Mouse (Mus musculus) neural tube, embryonic 11.5 days (tissue): ENCODE data around the gene Six2. TPM values are rescaled to one million over a fixed set of nuclear protein-coding genes. Genes with fewer than 3 reads are reported as not detected.
A peak's percentile ranks its signal among the peaks of the same experiment; 100 is the strongest.
"Not testable (repeated sequence)": the region's sequence is repeated elsewhere in the genome, so short reads cannot be mapped to it uniquely, and the experiment has no call there.

Experiments used
- ATAC-seq: fragments of 200-750 bp; cut with Nextera tagmentation; 2 replicates; pipeline ENCODE4 v1.8.0; 2017; ENCODE audit warnings: moderate number of reproducible peaks, mild to moderate bottlenecking, moderate TSS enrichment, moderate library complexity; ENCODE audit not compliant: insufficient read depth, low FRiP score, low TSS enrichment
- DNase-seq: peaks from one replicate; pipeline ENCODE4 v3.0.0-alpha.2; 2015; ENCODE audit warnings: low spot score
- H3K27ac ChIP-seq: fragments of 300-500 bp; sonication (generic); 2 replicates; pipeline ENCODE4 v1.5.1; 2014; ENCODE audit warnings: low read depth, mild to moderate bottlenecking, low read length
- H3K27me3 ChIP-seq: fragments of 300-500 bp; sonication (generic); 2 replicates; pipeline ENCODE4 v1.6.1; 2014; ENCODE audit warnings: mild to moderate bottlenecking, low read length, mixed read lengths; ENCODE audit not compliant: control insufficient read depth, insufficient read depth
- H3K36me3 ChIP-seq: fragments of 300-500 bp; sonication (generic); 2 replicates; pipeline ENCODE4 v1.6.1; 2014; ENCODE audit warnings: mild to moderate bottlenecking, low read length, moderate library complexity, mixed read lengths; ENCODE audit not compliant: control insufficient read depth, insufficient read depth
- H3K4me1 ChIP-seq: fragments of 300-500 bp; sonication (generic); 2 replicates; pipeline ENCODE4 v1.6.1; 2014; ENCODE audit warnings: low read length, mixed read lengths; ENCODE audit not compliant: control insufficient read depth, insufficient read depth
- H3K4me2 ChIP-seq: fragments of 300-500 bp; sonication (generic); 2 replicates; pipeline ENCODE4 v1.6.1; 2014; ENCODE audit warnings: low read depth, mild to moderate bottlenecking, moderate library complexity
- H3K4me3 ChIP-seq: fragments of 300-500 bp; sonication (generic); 2 replicates; pipeline ENCODE4 v1.5.1; 2014; ENCODE audit warnings: low read depth, low read length
- H3K9ac ChIP-seq: fragments of 300-500 bp; sonication (generic); 2 replicates; pipeline ENCODE4 v1.6.1; 2014; ENCODE audit warnings: mild to moderate bottlenecking, low read length
- H3K9me3 ChIP-seq: fragments of 300-500 bp; sonication (generic); 2 replicates; pipeline ENCODE4 v1.6.1; 2016; ENCODE audit warnings: low read length; ENCODE audit not compliant: control insufficient read depth
- WGBS: fragments of 180-500 bp; shearing (Covaris S2); extraction: QIAGEN DNeasy Blood & Tissue Kit; methylation state at CpG from one replicate; pipeline ENCODE4 v1.1.7; 2014; 5-methylcytosine and 5-hydroxymethylcytosine counted together
- polyA plus RNA-seq: library from polyadenylated mRNA; unstranded; fragments of >200 nt; fragmentation: Nextera tagmentation; extraction: Ambion mirVana; gene quantifications from 2 replicates; pipeline ENCODE4 v1.2.1, GENCODE M21; 2014

Gene Six2
- polyA plus RNA-seq, 1 experiment from 2014 or later = 1.5 TPM

DNA sequence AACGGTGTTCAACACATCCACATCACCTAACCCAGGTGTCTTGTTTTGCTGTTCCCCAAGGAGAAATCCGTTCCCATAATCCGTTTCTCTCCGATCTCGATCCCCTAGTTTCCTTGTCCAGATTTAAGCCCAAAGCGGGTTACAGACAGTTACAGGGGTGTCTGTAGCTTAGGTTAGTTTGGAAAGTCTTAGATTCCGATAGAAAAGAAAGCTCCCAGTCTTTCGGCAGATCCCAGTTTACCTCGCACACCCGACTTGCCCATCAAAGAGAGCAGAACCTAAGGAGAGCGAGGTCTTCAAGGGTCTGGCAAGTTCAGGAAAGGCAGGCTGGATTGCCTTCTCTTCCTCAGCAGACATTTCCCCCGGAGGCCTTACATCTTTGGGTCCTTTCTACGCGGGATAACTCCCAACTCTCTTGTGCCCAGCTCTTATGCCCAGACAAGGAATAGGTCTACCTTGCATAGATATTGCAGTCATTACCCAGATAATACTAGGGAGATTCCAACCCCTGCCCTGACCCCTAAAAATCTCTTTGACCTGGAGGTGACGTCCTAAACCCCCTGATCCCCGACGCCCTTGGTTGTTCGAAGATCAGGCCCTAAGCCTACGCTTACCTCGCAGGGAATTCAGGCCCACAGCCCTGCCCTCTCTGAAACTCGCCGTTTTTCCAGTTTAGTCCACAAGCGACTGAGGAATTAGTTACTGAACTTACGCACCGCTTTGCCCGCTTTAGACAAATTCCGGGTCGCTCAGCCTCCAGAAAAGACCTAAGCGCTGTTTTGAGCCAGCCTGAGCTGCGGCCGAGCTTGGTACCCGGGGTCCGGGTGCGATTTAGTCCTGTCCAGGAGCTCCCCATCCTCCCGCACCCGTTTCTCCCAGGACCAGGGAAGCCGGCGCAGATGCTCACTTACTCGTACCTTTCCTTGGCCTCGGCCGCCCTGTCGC, 1.3 kb downstream of the Six2 start:
- no peaks in the 10 kb centered on the region for H3K36me3 ChIP-seq
- ATAC-seq (no peak), DNase-seq (peak; percentile 34)
- peaks cover 91% of the 10 kb centered on the region for H3K27me3 ChIP-seq
- no peaks in the 10 kb centered on the region for H3K9me3 ChIP-seq
- peaks cover 10% of the 10 kb centered on the region; the same call in 1 of the 2 replicates for H3K4me1 ChIP-seq
- WGBS = 2% methylated on average over 42 of the region's 42 CpGs
- peak overlapping the region; percentile 58 for H3K4me2 ChIP-seq
- peak overlapping the region; percentile 39 for H3K4me3 ChIP-seq
- H3K27ac ChIP-seq = no peak overlapping the region
- H3K9ac ChIP-seq = no peak overlapping the region

DNA sequence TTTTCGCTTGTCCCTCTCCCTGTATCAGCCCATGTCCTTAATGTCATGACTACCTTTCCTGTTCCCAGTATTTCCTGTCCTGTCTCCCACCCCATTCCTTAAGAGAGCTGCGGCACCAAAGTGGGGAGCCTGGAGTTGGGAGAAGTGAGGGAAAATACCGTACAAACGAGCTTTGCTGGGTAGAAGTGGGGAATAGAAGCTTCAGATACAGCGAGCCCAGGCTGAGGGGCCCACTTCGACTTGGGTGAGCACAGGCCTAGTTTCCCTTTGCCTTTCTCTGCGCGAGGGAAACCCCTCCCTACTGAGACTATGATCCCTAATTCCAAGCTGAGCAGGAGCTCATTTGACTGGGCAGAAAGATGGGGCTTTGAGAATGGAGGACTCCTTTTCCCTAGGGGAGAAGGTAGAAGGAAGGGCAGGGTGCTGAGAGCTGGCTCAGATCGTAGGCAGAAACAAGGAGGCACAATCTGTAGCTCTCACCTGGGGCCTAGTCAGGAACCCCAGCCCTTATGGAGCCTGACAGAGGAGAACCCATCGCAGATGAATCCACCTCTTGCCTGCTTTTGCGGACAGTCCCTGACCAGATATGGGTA, 2.3 kb downstream of the Six2 start:
- Histone ChIP-seq H3K27ac (no peak overlapping the region), H3K9me3 (no peaks in the 10 kb centered on the region), H3K4me3 (no peak overlapping the region), H3K4me1 (peaks cover 10% of the 10 kb centered on the region; the same call in 1 of the 2 replicates), H3K9ac (no peak overlapping the region), H3K4me2 (no peak overlapping the region), H3K27me3 (peaks cover 91% of the 10 kb centered on the region), H3K36me3 (no peaks in the 10 kb centered on the region)
- 2% methylated on average over 11 of the region's 11 CpGs for WGBS
- no peak for ATAC-seq
- peak; percentile 46 for DNase-seq

GRCm38 (mm10) chr17:85684841-85685688, 3.0 kb downstream of the Six2 start:
- Histone ChIP-seq H3K9me3 (no peaks in the 10 kb centered on the region), H3K4me3 (no peak overlapping the region), H3K27me3 (peaks cover 91% of the 10 kb centered on the region), H3K4me1 (peaks cover 10% of the 10 kb centered on the region; the same call in 1 of the 2 replicates), H3K36me3 (no peaks in the 10 kb centered on the region), H3K9ac (no peak overlapping the region), H3K4me2 (no peak overlapping the region), H3K27ac (no peak overlapping the region)
- WGBS = under 1% methylated on average over 46 of the region's 46 CpGs
- ATAC-seq = no peak
- peak; percentile 56 for DNase-seq

GRCm38 (mm10) chr17:85684436-85684835, 3.6 kb downstream of the Six2 start:
- H3K9ac ChIP-seq, ATAC-seq, H3K4me2 ChIP-seq, H3K36me3 ChIP-seq, H3K4me1 ChIP-seq, H3K9me3 ChIP-seq, H3K4me3 ChIP-seq, H3K27ac ChIP-seq, DNase-seq: not testable (repeated sequence)
- WGBS = 4% methylated on average over 6 of the region's 6 CpGs
- H3K27me3 ChIP-seq = peaks cover 91% of the 10 kb centered on the region

GRCm38 (mm10) chr17:85683984-85684307, 4.1 kb downstream of the Six2 start:
- no peak overlapping the region for H3K27ac ChIP-seq
- H3K36me3 ChIP-seq = no peaks in the 10 kb centered on the region
- H3K4me3 ChIP-seq = no peak overlapping the region
- H3K4me2 ChIP-seq = no peak overlapping the region
- H3K9me3 ChIP-seq = no peaks in the 10 kb centered on the region
- H3K4me1 ChIP-seq = peaks cover 10% of the 10 kb centered on the region; the same call in 1 of the 2 replicates
- no peak for ATAC-seq
- no peak overlapping the region for H3K9ac ChIP-seq
- H3K27me3 ChIP-seq = peaks cover 91% of the 10 kb centered on the region
- DNase-seq = no peak
- under 1% methylated on average over 17 of the region's 17 CpGs for WGBS

DNA sequence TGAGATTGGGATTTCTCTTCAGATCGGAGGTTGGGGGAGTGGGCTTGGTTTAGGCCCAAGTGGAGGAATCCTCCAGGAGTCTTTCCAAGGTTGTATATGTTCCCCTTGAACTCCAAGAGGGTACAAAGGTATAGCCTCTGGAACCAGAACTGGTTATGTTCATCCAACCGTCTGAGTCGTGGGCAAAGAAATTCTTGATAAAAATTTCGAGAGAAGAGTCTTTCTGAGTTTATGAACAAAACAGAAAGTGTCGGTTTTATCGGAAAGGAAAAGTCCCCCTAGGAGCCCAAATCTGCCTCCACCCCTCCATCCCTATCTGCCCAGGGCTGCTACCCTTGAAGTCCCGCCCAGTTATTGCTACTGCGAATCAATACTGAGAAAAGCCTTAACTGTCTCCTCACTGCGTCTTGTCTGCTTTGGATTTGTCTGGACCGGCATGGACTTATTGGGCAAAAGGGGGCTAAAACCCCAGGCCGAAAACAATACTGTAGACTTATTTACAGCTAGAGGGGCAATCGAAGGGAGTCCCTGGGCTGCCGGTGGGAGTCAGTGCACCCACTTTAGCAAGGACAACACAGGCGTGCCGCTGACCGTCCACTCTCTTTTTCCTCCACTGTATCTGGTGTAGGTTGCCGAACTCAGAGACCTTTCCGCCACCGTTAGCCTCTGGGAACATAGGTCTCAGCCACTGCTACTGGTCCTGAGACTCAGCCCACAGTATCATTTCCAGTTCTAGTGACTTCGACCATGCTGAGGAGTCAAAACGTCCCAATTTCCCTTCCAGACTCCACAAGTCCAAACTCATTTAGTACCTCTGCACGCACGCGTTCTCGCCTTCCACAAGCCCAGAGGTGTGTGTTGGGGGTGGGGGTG, 4.7 kb downstream of the Six2 start:
- Histone ChIP-seq H3K9ac (no peak overlapping the region), H3K27ac (no peak overlapping the region), H3K4me3 (no peak overlapping the region), H3K36me3 (no peaks in the 10 kb centered on the region), H3K4me1 (peaks cover 5% of the 10 kb centered on the region; the same call in 1 of the 2 replicates), H3K4me2 (no peak overlapping the region), H3K9me3 (no peaks in the 10 kb centered on the region), H3K27me3 (peaks cover 93% of the 10 kb centered on the region)
- DNase-seq (peak; percentile 29), ATAC-seq (no peak)
- 3% methylated on average over 25 of the region's 25 CpGs for WGBS

- Histone ChIP-seq H3K4me3 (no peak overlapping the region), H3K27me3 (peaks cover 91% of the 10 kb centered on the region), H3K9ac (no peak overlapping the region), H3K4me1 (no peaks in the 10 kb centered on the region), H3K36me3 (no peaks in the 10 kb centered on the region), H3K9me3 (no peaks in the 10 kb centered on the region), H3K4me2 (no peak overlapping the region), H3K27ac (no peak overlapping the region)
- no peak for ATAC-seq
- WGBS = 5% methylated on average over 7 of the region's 7 CpGs
- DNase-seq = peak; percentile 36
Observed at GRCm38 (mm10) chr17:85682181-85682710, 5.8 kb downstream of the Six2 start.

DNA sequence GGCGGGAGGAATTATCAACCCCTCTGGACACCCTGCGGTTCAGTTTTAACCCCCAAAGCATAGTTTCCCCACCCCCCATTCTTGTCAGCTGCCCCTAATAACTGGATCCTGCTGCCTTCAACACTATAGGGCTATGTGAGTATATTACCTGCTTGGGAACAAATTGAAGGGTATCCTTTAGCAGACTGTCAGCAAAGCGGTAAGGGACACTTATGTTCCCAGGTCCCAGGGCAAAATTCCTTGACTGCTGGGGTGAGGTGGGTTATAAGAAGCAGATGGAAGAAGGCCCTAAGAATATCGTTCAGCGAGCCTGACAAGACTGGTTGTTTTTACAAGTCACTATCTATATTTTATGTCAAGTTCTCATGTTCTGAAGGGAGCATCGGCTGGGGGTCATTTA, 6.3 kb downstream of the Six2 start:
- Histone ChIP-seq H3K4me1 (no peaks in the 10 kb centered on the region), H3K9ac (no peak overlapping the region), H3K4me3 (no peak overlapping the region), H3K4me2 (no peak overlapping the region), H3K27ac (no peak overlapping the region), H3K36me3 (no peaks in the 10 kb centered on the region), H3K27me3 (peaks cover 86% of the 10 kb centered on the region), H3K9me3 (no peaks in the 10 kb centered on the region)
- no peak for DNase-seq
- no peak for ATAC-seq
- 7% methylated on average over 6 of the region's 6 CpGs for WGBS
